Mouse (Mus musculus) liver, embryonic 13.5 days (tissue): ENCODE results near the gene Mbd3l2. TPM values are rescaled to one million over a fixed set of nuclear protein-coding genes. Genes with fewer than 3 reads are reported as not detected.
"Not testable (repeated sequence)": the region's sequence is repeated elsewhere in the genome, so short reads cannot be mapped to it uniquely, and the experiment has no call there.

Source experiments
- ATAC-seq: fragments of 200-750 bp; cut with Nextera tagmentation; 2 replicates; pipeline ENCODE4 v1.8.0; 2017; ENCODE audit warnings: low read depth, mild to moderate bottlenecking, moderate number of reproducible peaks, moderate library complexity
- DNase-seq: peaks from one replicate; pipeline ENCODE4 v3.0.0; 2022
- H3K27ac ChIP-seq: fragments of 300-500 bp; sonication (generic); 2 replicates; pipeline ENCODE4 v1.5.1; 2015; ENCODE audit warnings: moderate library complexity, mild to moderate bottlenecking, inconsistent platforms
- H3K27me3 ChIP-seq: fragments of 300-500 bp; sonication (generic); 2 replicates; pipeline ENCODE4 v1.6.1; 2015; ENCODE audit warnings: mild to moderate bottlenecking, inconsistent platforms
- H3K36me3 ChIP-seq: fragments of 300-500 bp; sonication (generic); 2 replicates; pipeline ENCODE4 v1.6.1; 2015; ENCODE audit warnings: mild to moderate bottlenecking, inconsistent platforms
- H3K4me1 ChIP-seq: fragments of 300-500 bp; sonication (generic); replicated peaks from 2 replicates; pipeline ENCODE4 v1.6.1; 2015; ENCODE audit warnings: inconsistent platforms
- H3K4me2 ChIP-seq: fragments of 300-500 bp; sonication (generic); 2 replicates; pipeline ENCODE4 v1.6.1; 2015; ENCODE audit warnings: inconsistent platforms, mild to moderate bottlenecking, moderate library complexity
- H3K4me3 ChIP-seq: fragments of 300-500 bp; sonication (generic); replicated peaks from 2 replicates; pipeline ENCODE4 v1.5.1; 2015; ENCODE audit warnings: mild to moderate bottlenecking, inconsistent platforms
- H3K9ac ChIP-seq: fragments of 300-500 bp; sonication (generic); 2 replicates; pipeline ENCODE4 v1.6.1; 2015; ENCODE audit warnings: mild to moderate bottlenecking, inconsistent platforms
- H3K9me3 ChIP-seq: fragments of 300-500 bp; sonication (generic); replicated peaks from 2 replicates; pipeline ENCODE4 v1.6.1; 2016; ENCODE audit warnings: inconsistent platforms
- WGBS: fragments of 180-500 bp; shearing (Covaris S2); methylation state at CpG from one replicate; pipeline ENCODE4 v1.1.7; 2015; ENCODE audit not compliant: insufficient replicate concordance; 5-methylcytosine and 5-hydroxymethylcytosine counted together
- polyA plus RNA-seq: library from polyadenylated mRNA; unstranded; fragments of >200 nt; fragmentation: Nextera tagmentation; extraction: Ambion mirVana; gene quantifications from 2 replicates; pipeline ENCODE4 v1.2.1, GENCODE M21; 2015

Mbd3l2 gene
- not detected in 2 replicates for polyA plus RNA-seq

DNA sequence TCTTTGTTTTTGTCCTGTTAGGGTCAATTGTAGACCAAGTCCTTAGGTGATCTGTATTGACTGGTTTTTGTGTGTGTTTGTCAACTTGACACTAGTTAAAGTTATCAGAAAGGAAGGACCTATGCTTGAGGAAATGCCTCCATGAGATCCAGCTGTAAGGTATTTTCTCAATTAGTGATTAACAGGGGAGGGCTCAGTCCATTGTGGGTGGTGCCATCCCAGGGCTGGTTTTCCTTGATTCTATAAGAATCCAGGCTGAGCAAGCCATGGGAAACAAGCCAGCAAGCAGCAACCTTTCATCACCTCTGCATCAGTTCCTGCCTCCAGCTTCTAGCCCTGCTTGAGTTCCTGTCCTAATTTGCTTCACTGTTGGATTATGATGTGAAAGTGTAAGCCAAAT lies at the start of gene Mbd3l2:
Gene Mbd3l2 (plus strand): TSS at position 301 of the 400 bp plus-strand sequence.
- ATAC-seq (no peak), DNase-seq (no peak)
- Histone ChIP-seq H3K4me2 (no peak within 1 kb of the TSS), H3K36me3 (no peaks in the 10 kb centered on the region), H3K4me1 (no peaks in the 10 kb centered on the region), H3K9me3 (no peaks in the 10 kb centered on the region), H3K9ac (no peak within 1 kb of the TSS), H3K4me3 (no peak within 1 kb of the TSS), H3K27ac (no peak within 1 kb of the TSS), H3K27me3 (no peaks in the 10 kb centered on the region)

DNA sequence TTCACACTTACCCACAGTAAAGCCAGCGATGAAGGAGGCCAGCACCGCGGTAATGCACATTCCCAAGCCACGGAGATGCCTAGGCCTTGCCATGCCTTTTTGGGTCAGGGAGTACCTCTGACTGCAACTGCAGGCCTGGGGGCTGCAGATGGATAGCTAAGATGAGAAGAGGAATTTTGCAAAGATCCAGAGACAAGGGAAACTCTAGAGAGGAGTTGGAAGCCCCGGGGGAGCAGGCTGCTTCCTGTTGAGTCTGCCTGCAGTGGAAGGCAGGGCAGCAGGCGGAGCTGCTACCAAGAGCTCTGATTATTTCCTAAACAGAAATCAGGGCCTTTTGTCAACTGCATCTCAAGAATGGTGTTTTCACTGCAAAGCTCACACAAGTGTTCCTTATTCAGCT lies 44.7 kb upstream of the Mbd3l2 start:
- WGBS = 24% methylated on average over 6 of the region's 6 CpGs
- H3K27me3 ChIP-seq = no peaks in the 10 kb centered on the region

GRCm38 (mm10) chr9:18399629-18400028 lies 30.8 kb upstream of the Mbd3l2 start:
- H3K9me3 ChIP-seq = no peaks in the 10 kb centered on the region
- H3K36me3 ChIP-seq = no peaks in the 10 kb centered on the region
- H3K4me1 ChIP-seq = no peaks in the 10 kb centered on the region
- H3K27me3 ChIP-seq = no peaks in the 10 kb centered on the region
- no peak for ATAC-seq
- no peak overlapping the region for H3K4me2 ChIP-seq
- no peak for DNase-seq
- WGBS = 74% methylated on average over 1 of the region's 1 CpGs
- no peak overlapping the region for H3K27ac ChIP-seq
- no peak overlapping the region for H3K4me3 ChIP-seq
- no peak overlapping the region for H3K9ac ChIP-seq

More for the DNA sequence above, 44.7 kb upstream of the Mbd3l2 start:
- Histone ChIP-seq H3K9ac (no peak overlapping the region), H3K9me3 (no peaks in the 10 kb centered on the region), H3K4me1 (no peaks in the 10 kb centered on the region), H3K27ac (no peak overlapping the region), H3K4me3 (no peak overlapping the region), H3K36me3 (no peaks in the 10 kb centered on the region), H3K4me2 (no peak overlapping the region)
- ATAC-seq (no peak), DNase-seq (no peak)

- H3K9ac ChIP-seq, DNase-seq: not testable (repeated sequence)
These were observed 27.6 kb upstream of the Mbd3l2 start, which contains the start of gene Naalad2 for GRCm38 (mm10) chr9:18402895-18403294. TSS of gene Naalad2 (minus strand) at chr9:18402995.

DNA sequence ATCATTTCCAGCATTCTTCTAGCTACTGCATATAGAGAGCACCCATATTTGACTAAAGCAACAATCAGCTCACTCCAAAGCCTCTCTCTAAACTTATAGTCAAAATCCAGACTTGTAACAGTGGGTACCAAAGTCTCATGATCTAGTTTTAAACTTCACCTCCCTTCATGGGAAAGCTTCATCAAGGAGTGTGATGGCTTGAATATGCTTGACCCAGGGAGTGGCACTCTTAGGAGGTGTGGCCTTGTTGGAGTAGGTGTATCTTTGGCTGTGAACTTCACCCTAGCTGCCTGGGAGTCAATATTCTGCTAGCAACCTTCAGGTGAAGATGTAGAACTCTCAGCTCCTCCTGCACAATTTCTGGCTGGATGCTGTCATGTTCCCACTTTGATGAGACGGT lies 26.3 kb upstream of the Mbd3l2 start, which contains the start of gene Ubtfl1:
Gene Ubtfl1 (plus strand): TSS at position 301 of the 400 bp plus-strand sequence.
- no peak for ATAC-seq
- H3K4me2 ChIP-seq = no peak within 1 kb of the TSS
- WGBS = 50% methylated on average over 1 of the region's 1 CpGs

More at GRCm38 (mm10) chr9:18402895-18403294, 27.6 kb upstream of the Mbd3l2 start, which contains the start of gene Naalad2:
- H3K4me3 ChIP-seq, H3K27ac ChIP-seq, H3K36me3 ChIP-seq, H3K4me2 ChIP-seq, H3K4me1 ChIP-seq, H3K9me3 ChIP-seq, H3K27me3 ChIP-seq, ATAC-seq: not testable (repeated sequence)
- 40% methylated on average over 2 of the region's 2 CpGs for WGBS

DNA sequence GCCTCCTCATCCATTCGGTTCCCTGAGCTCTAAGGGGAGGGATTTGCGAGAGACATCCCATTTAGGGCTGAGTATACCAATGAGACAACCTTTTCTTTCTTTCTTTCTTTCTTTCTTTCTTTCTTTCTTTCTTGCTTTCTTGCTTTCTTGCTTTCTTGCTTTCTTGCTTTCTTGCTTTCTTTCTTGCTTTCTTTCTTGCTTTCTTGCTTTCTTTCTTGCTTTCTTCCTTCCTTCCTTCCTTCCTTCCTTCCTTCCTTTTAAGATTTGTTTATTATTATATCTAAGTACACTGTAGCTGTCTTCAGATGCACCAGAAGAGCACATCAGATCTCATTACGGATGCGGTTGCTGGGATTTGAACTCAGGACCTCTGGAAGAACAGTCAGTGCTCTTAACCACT lies 18.1 kb upstream of the Mbd3l2 start:
- DNase-seq, ATAC-seq, H3K4me2 ChIP-seq, H3K27me3 ChIP-seq, H3K9me3 ChIP-seq, H3K9ac ChIP-seq, H3K4me1 ChIP-seq, H3K4me3 ChIP-seq, H3K36me3 ChIP-seq, H3K27ac ChIP-seq: not testable (repeated sequence)
- 54% methylated on average over 4 of the region's 4 CpGs for WGBS

More for the DNA sequence above, 26.3 kb upstream of the Mbd3l2 start, which contains the start of gene Ubtfl1:
- no peaks in the 10 kb centered on the region for H3K4me1 ChIP-seq
- no peak within 1 kb of the TSS for H3K27ac ChIP-seq
- H3K36me3 ChIP-seq = no peaks in the 10 kb centered on the region
- no peaks in the 10 kb centered on the region for H3K9me3 ChIP-seq
- no peaks in the 10 kb centered on the region for H3K27me3 ChIP-seq
- H3K4me3 ChIP-seq = no peak within 1 kb of the TSS
- no peak within 1 kb of the TSS for H3K9ac ChIP-seq
- no peak for DNase-seq

GRCm38 (mm10) chr9:18431687-18432086 lies 1.2 kb downstream of the Mbd3l2 start:
- no peak for ATAC-seq
- Histone ChIP-seq H3K4me2 (no peak overlapping the region), H3K36me3 (no peaks in the 10 kb centered on the region), H3K4me1 (no peaks in the 10 kb centered on the region), H3K27ac (no peak overlapping the region), H3K9me3 (no peaks in the 10 kb centered on the region), H3K4me3 (no peak overlapping the region), H3K9ac (no peak overlapping the region), H3K27me3 (no peaks in the 10 kb centered on the region)
- 60% methylated on average over 10 of the region's 10 CpGs for WGBS
- DNase-seq = no peak

GRCm38 (mm10) chr9:18456520-18456919 lies 26.1 kb downstream of the Mbd3l2 start:
- Histone ChIP-seq H3K9me3 (no peaks in the 10 kb centered on the region), H3K27ac (no peak overlapping the region), H3K4me3 (no peak overlapping the region), H3K9ac (no peak overlapping the region), H3K4me2 (no peak overlapping the region), H3K27me3 (no peaks in the 10 kb centered on the region), H3K4me1 (no peaks in the 10 kb centered on the region), H3K36me3 (peaks cover 6% of the 10 kb centered on the region; the same call in 1 of the 2 replicates)
- ATAC-seq (no peak), DNase-seq (no peak)
- WGBS = 66% methylated on average over 4 of the region's 4 CpGs

DNA sequence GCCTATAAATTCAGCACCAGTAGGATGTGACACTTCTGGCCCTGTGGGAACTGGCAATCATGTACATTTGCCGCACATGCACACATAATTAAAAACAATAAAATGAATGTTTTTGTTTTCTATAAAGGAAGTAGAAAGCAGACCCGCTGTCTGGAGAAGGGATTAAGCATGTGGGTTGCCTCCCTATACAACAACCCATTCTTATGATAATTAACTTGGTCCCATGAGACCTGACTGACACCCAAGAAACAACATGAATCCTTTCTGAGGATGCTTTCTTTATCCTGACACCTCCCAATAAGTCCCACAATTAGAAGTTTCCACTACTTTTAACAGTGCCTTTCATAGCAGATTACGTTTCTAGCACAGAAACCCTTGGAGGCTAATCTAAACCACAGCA lies 36.9 kb downstream of the Mbd3l2 start:
- H3K4me3 ChIP-seq = no peak overlapping the region
- WGBS = 56% methylated on average over 3 of the region's 3 CpGs
- no peaks in the 10 kb centered on the region for H3K4me1 ChIP-seq
- DNase-seq = no peak
- H3K27me3 ChIP-seq = no peaks in the 10 kb centered on the region
- H3K4me2 ChIP-seq = no peak overlapping the region
- ATAC-seq = no peak
- H3K9me3 ChIP-seq = no peaks in the 10 kb centered on the region; the same call in 1 of the 2 replicates
- H3K9ac ChIP-seq = no peak overlapping the region
- H3K36me3 ChIP-seq = no peaks in the 10 kb centered on the region
- no peak overlapping the region for H3K27ac ChIP-seq

GRCm38 (mm10) chr9:18468005-18468404 lies 37.6 kb downstream of the Mbd3l2 start:
- ATAC-seq = no peak
- no peaks in the 10 kb centered on the region for H3K36me3 ChIP-seq
- no peak overlapping the region for H3K9ac ChIP-seq
- WGBS = 65% methylated on average over 3 of the region's 3 CpGs
- H3K27ac ChIP-seq = no peak overlapping the region
- peaks cover 4% of the 10 kb centered on the region for H3K4me1 ChIP-seq
- no peak for DNase-seq
- H3K4me3 ChIP-seq = no peak overlapping the region
- H3K9me3 ChIP-seq = no peaks in the 10 kb centered on the region; the same call in 1 of the 2 replicates
- no peak overlapping the region for H3K4me2 ChIP-seq
- no peaks in the 10 kb centered on the region for H3K27me3 ChIP-seq

- Histone ChIP-seq H3K27ac (peak overlapping the region; percentile 61), H3K27me3 (no peaks in the 10 kb centered on the region), H3K4me3 (peak overlapping the region; percentile 66), H3K4me1 (peaks cover 11% of the 10 kb centered on the region), H3K9ac (peak overlapping the region; percentile 63), H3K36me3 (no peaks in the 10 kb centered on the region), H3K4me2 (peak overlapping the region; percentile 74), H3K9me3 (no peaks in the 10 kb centered on the region)
- peak; percentile 91 for ATAC-seq
- WGBS = 3% methylated on average over 39 of the region's 39 CpGs
- DNase-seq = peak; percentile 54
These were observed 43.1 kb downstream of the Mbd3l2 start for GRCm38 (mm10) chr9:18473324-18474128.

- no peak for ATAC-seq
- 54% methylated on average over 3 of the region's 3 CpGs for WGBS
These were observed 47.7 kb downstream of the Mbd3l2 start, which contains the start of the genes Zfp558 and Mbd3l1 for GRCm38 (mm10) chr9:18478168-18478567. TSS of gene Zfp558 (minus strand) at chr9:18478268. TSS of gene Mbd3l1 (plus strand) at chr9:18478359.

More at GRCm38 (mm10) chr9:18478168-18478567, 47.7 kb downstream of the Mbd3l2 start, which contains the start of the genes Zfp558 and Mbd3l1:
- Histone ChIP-seq H3K9me3 (no peaks in the 10 kb centered on the region), H3K4me2 (no peak within 1 kb of the TSS), H3K4me1 (peaks cover 5% of the 10 kb centered on the region), H3K36me3 (no peaks in the 10 kb centered on the region), H3K27ac (no peak within 1 kb of the TSS), H3K9ac (no peak within 1 kb of the TSS), H3K27me3 (no peaks in the 10 kb centered on the region), H3K4me3 (no peak within 1 kb of the TSS)
- no peak for DNase-seq
